Mouse (Mus musculus) 3134 (cell line): Measurements from ENCODE around the gene Rnaseh2c.

Source experiments
- DNase-seq: peaks from one replicate; pipeline ENCODE4 v3.0.0-alpha.2; 2011; ENCODE audit warnings: low spot score; ENCODE audit not compliant: insufficient read length; ENCODE audit errors: extremely low read depth

Gene Rnaseh2c

GRCm38 (mm10) chr19:5629907-5630306 lies 28.2 kb downstream of the Rnaseh2c start:
- no peak for DNase-seq

- DNase-seq, result no peak
These were observed 30.4 kb downstream of the Rnaseh2c start for GRCm38 (mm10) chr19:5632120-5632519.

GRCm38 (mm10) chr19:5636036-5636570 lies 34.4 kb downstream of the Rnaseh2c start:
- DNase-seq, result no peak

GRCm38 (mm10) chr19:5636571-5637041 lies 34.9 kb downstream of the Rnaseh2c start:
- DNase-seq, result no peak

GRCm38 (mm10) chr19:5637069-5638047 lies 35.7 kb downstream of the Rnaseh2c start, which contains the start of gene Rela:
Rela (plus strand) TSS chr19:5637483.
- DNase-seq, result peak; percentile 92

GRCm38 (mm10) chr19:5638416-5639005 lies 36.8 kb downstream of the Rnaseh2c start:
- no peak for DNase-seq

- no peak for DNase-seq
These were observed 38.7 kb downstream of the Rnaseh2c start for GRCm38 (mm10) chr19:5640339-5640738.

- no peak for DNase-seq
These were observed 39.3 kb downstream of the Rnaseh2c start for GRCm38 (mm10) chr19:5641021-5641420.

GRCm38 (mm10) chr19:5641641-5642040 lies 40.0 kb downstream of the Rnaseh2c start:
- DNase-seq, result no peak

GRCm38 (mm10) chr19:5645280-5645679 lies 43.6 kb downstream of the Rnaseh2c start:
- no peak for DNase-seq

GRCm38 (mm10) chr19:5646731-5647330 lies 45.2 kb downstream of the Rnaseh2c start:
- no peak for DNase-seq

GRCm38 (mm10) chr19:5647791-5648190 lies 46.1 kb downstream of the Rnaseh2c start:
- no peak for DNase-seq

- no peak for DNase-seq
These were observed 47.0 kb downstream of the Rnaseh2c start for GRCm38 (mm10) chr19:5648401-5649297.

- no peak for DNase-seq
These were observed 47.6 kb downstream of the Rnaseh2c start for GRCm38 (mm10) chr19:5649298-5649741.

GRCm38 (mm10) chr19:5651502-5652274 lies 50.0 kb downstream of the Rnaseh2c start:
- no peak for DNase-seq

GRCm38 (mm10) chr19:5652570-5652969 lies 50.9 kb downstream of the Rnaseh2c start:
- DNase-seq, result no peak

GRCm38 (mm10) chr19:5653969-5654719 lies 52.5 kb downstream of the Rnaseh2c start:
- no peak for DNase-seq

GRCm38 (mm10) chr19:5654720-5655298 lies 53.1 kb downstream of the Rnaseh2c start:
- DNase-seq, result no peak
